Comparison of ENCODE assay signal across 28 mouse cellular contexts in genomic region chr15:27585466-27586092, GRCm38 (mm10). TPM values are rescaled to one million over a fixed set of nuclear protein-coding genes. Genes with fewer than 3 reads are reported as not detected.
A peak's percentile ranks its signal among the peaks of the same experiment; 100 is the strongest.
DNase-seq lines count a peak whose midpoint lies in the region; ATAC-seq and TF ChIP-seq lines count a peak whose summit lies in the region.
"Had no signal": no experiment of that assay in that cellular context is flagged by ENCODE, and none has a peak within 500 bp of the region (broad histone marks: within the 10 kb centered on the region; RNA-seq: fewer than 3 reads in every experiment).

No protein-coding gene starts in this region.

- no peak for ATAC-seq in heart, postnatal 0 days (ENCODE audit: insufficient read depth, low read depth)
- peak; percentile 32; the same call in 1 of the 2 replicates for ATAC-seq in lung, postnatal 0 days
- ATAC-seq: CD4-positive, CD25-positive, alpha-beta regulatory T cell, adult 4 months; forebrain, embryonic 14.5 days; midbrain, embryonic 15.5 days had no signal

- H3K9ac ChIP-seq in heart, postnatal 0 days (replicated peaks; ENCODE audit: low read depth, low read length), result no peak overlapping the region
- no peak overlapping the region for H3K9ac ChIP-seq in lung, postnatal 0 days (replicated peaks; ENCODE audit: low read depth)
- H3K9ac ChIP-seq: embryonic facial prominence, embryonic 12.5 days; heart, embryonic 12.5 days; limb, embryonic 13.5 days; liver, embryonic 14.5 days; midbrain, embryonic 15.5 days; neural tube, embryonic 12.5 days had no signal

- intact Hi-C loops in heart, postnatal 25 days (cut with DNase I), result no loop called here

- H3K27ac ChIP-seq in heart, postnatal 0 days (ENCODE audit: low read depth), result no peak overlapping the region
- H3K27ac ChIP-seq in layer of hippocampus, adult 2 months, result peak overlapping the region; percentile 24; the same call in 1 of the 2 replicates
- H3K27ac ChIP-seq in lung, postnatal 0 days (ENCODE audit: low read length), result no peak overlapping the region
- H3K27ac ChIP-seq: embryonic facial prominence, embryonic 12.5 days; limb, embryonic 13.5 days; liver, embryonic 14.5 days; macrophage; midbrain, embryonic 15.5 days; neural tube, embryonic 12.5 days had no signal

- H3K4me3 ChIP-seq in heart, postnatal 0 days (ENCODE audit: low read depth, low read length), result no peak overlapping the region
- no peak overlapping the region for H3K4me3 ChIP-seq in layer of hippocampus, adult 2 months
- no peak overlapping the region for H3K4me3 ChIP-seq in lung, postnatal 0 days (ENCODE audit: low read depth, low read length)
- H3K4me3 ChIP-seq: embryonic facial prominence, embryonic 12.5 days; heart, embryonic 12.5 days; limb, embryonic 13.5 days; midbrain, embryonic 15.5 days; neural tube, embryonic 12.5 days had no signal

- no peaks in the 10 kb centered on the region for H3K27me3 ChIP-seq in heart, postnatal 0 days (ENCODE audit: control insufficient read depth, insufficient read depth, low read length)
- no peaks in the 10 kb centered on the region for H3K27me3 ChIP-seq in lung, postnatal 0 days (replicated peaks; ENCODE audit: insufficient read depth, low read length)
- H3K27me3 ChIP-seq: embryonic facial prominence, embryonic 12.5 days; heart, embryonic 12.5 days; limb, embryonic 13.5 days; midbrain, embryonic 15.5 days; neural tube, embryonic 12.5 days had no signal

- peak; percentile 17; the same call in 1 of the 2 replicates for TF ChIP-seq CTCF in heart, postnatal 0 days (IDR thresholded peaks at IDR 0.05; ENCODE audit: low read depth)
- TF ChIP-seq CTCF in layer of hippocampus, adult 2 months (conservative IDR thresholded peaks at IDR 0.05), result peak; percentile 51
- peak; percentile 48 for TF ChIP-seq CTCF in lung, postnatal 0 days (IDR thresholded peaks at IDR 0.05)

- H3K9me3 ChIP-seq in heart, postnatal 0 days (replicated peaks; ENCODE audit: control insufficient read depth, low read length), result no peaks in the 10 kb centered on the region
- no peaks in the 10 kb centered on the region for H3K9me3 ChIP-seq in lung, postnatal 0 days (ENCODE audit: low read length)
- H3K9me3 ChIP-seq: embryonic facial prominence, embryonic 12.5 days; heart, embryonic 12.5 days; limb, embryonic 13.5 days; midbrain, embryonic 15.5 days; neural tube, embryonic 12.5 days had no signal

- no peak for DNase-seq in heart, postnatal 0 days (ENCODE audit: low spot score)
- no peak for DNase-seq in heart, postnatal 25 days (ENCODE audit: low spot score)
- DNase-seq in layer of hippocampus, adult 2 months (ENCODE audit: low spot score in 2 of 2), result no peak
- DNase-seq in layer of hippocampus, adult 18-20 months (ENCODE audit: low spot score in 2 of 2), result no peak
- peak; percentile 21 for DNase-seq in lung, postnatal 0 days (ENCODE audit: low spot score)
- no peak for DNase-seq in lung, postnatal 4 days
- DNase-seq in cerebellum, adult 11-12 months, result no peak
- DNase-seq: adrenal gland, postnatal 14 days; cerebellum, adult 11 months; cerebellum, adult 9-11 months; embryo, embryonic 11 days; gastrocnemius, postnatal 36 days; heart, adult 18-20 months; heart, postnatal 10 days; kidney, adult 11 months; right cerebral cortex, adult 18-20 months; spleen, adult 18-20 months; thymus, adult 18-20 months; thymus, postnatal 25 days had no signal

- TF ChIP-seq EP300 in heart, postnatal 0 days (IDR thresholded peaks at IDR 0.05; ENCODE audit: low read depth), result no peak
- TF ChIP-seq EP300 in lung, postnatal 0 days (IDR thresholded peaks at IDR 0.05), result no peak

- 52% methylated on average over 4 of the region's 4 CpGs for WGBS in heart, postnatal 0 days
- 65% methylated on average over 4 of the region's 4 CpGs for WGBS in lung, postnatal 0 days

- H3K4me1 ChIP-seq in heart, postnatal 0 days (ENCODE audit: control insufficient read depth, insufficient read depth), result no peaks in the 10 kb centered on the region
- no peaks in the 10 kb centered on the region for H3K4me1 ChIP-seq in lung, postnatal 0 days (ENCODE audit: insufficient read depth, low read depth, low read length)
- H3K4me1 ChIP-seq: embryonic facial prominence, embryonic 12.5 days; limb, embryonic 13.5 days had no signal

- no peak overlapping the region for H3K4me2 ChIP-seq in heart, postnatal 0 days (ENCODE audit: low read depth, low read length)
- H3K4me2 ChIP-seq in lung, postnatal 0 days (replicated peaks; ENCODE audit: low read depth, low read length), result no peak overlapping the region
- H3K4me2 ChIP-seq: embryonic facial prominence, embryonic 12.5 days; heart, embryonic 12.5 days; limb, embryonic 13.5 days; midbrain, embryonic 15.5 days; neural tube, embryonic 12.5 days had no signal

- H3K36me3 ChIP-seq in heart, postnatal 0 days (replicated peaks; ENCODE audit: control insufficient read depth, insufficient read depth, low read length), result peaks cover 10% of the 10 kb centered on the region; the same call in 1 of the 2 replicates
- no peaks in the 10 kb centered on the region for H3K36me3 ChIP-seq in lung, postnatal 0 days (ENCODE audit: insufficient read depth, low read length)
- H3K36me3 ChIP-seq: midbrain, embryonic 15.5 days had no signal

RNA-seq across cellular contexts. Expression of gene Otulin, which starts 44.9 kb away (rescaled TPM):
- 32.3 and 36.1 TPM in 2 replicates for total RNA-seq in heart, postnatal 0 days (2014; rRNA removed; ENCODE audit: low replicate concordance)
- 24.3 and 26.3 TPM in 2 replicates for polyA plus RNA-seq in heart, postnatal 0 days (2015; fragmentation: Nextera tagmentation; extraction: Ambion mirVana)
- 10 to 100 TPM; 22.4 to 26.8 TPM for total RNA-seq in heart, postnatal 25 days (2021)
- 10 to 100 TPM; 19.4 to 23.1 TPM for total RNA-seq in layer of hippocampus, adult 2 months (2021)
- 10 to 100 TPM; 20.7 to 21.4 TPM for total RNA-seq in layer of hippocampus, adult 18-20 months (2021)
- polyA plus RNA-seq in lung, postnatal 0 days (2015; fragmentation: Nextera tagmentation; extraction: Ambion mirVana), result 26.2 and 29.4 TPM in 2 replicates
